Mouse (Mus musculus) kidney, postnatal 0 days (tissue): ENCODE measurements at regions not wholly inside any gene's neighbourhood (a gene's known extent, or its start where the extent isn't known, plus 50 kb on each side); places are given as distances from the start of the nearest gene placed in this dataset.

Source experiments
- ATAC-seq: fragments of 200-750 bp; cut with Nextera tagmentation; replicated peaks from 2 replicates; pipeline ENCODE4 v1.8.0; 2017; ENCODE audit warnings: low read depth, moderate number of reproducible peaks, moderate TSS enrichment, moderate library complexity; ENCODE audit not compliant: low FRiP score
- DNase-seq: peaks from one replicate; pipeline ENCODE4 v3.0.0-alpha.2; 2016; ENCODE audit warnings: low spot score
- H3K27ac ChIP-seq: fragments of 300-500 bp; sonication (generic); 2 replicates; pipeline ENCODE4 v1.5.1; 2014; ENCODE audit warnings: mild to moderate bottlenecking
- H3K27me3 ChIP-seq: fragments of 300-500 bp; sonication (generic); 2 replicates; pipeline ENCODE4 v1.6.1; 2014; ENCODE audit warnings: low read length, mixed read lengths; ENCODE audit not compliant: insufficient read depth
- H3K36me3 ChIP-seq: fragments of 300-500 bp; sonication (generic); 2 replicates; pipeline ENCODE4 v1.6.1; 2014; ENCODE audit warnings: low read length, mixed read lengths; ENCODE audit not compliant: insufficient read depth
- H3K4me1 ChIP-seq: fragments of 300-500 bp; sonication (generic); replicated peaks from 2 replicates; pipeline ENCODE4 v1.6.1; 2014; ENCODE audit warnings: antibody characterized with exemption, low read length, mixed read lengths; ENCODE audit not compliant: insufficient read depth
- H3K4me2 ChIP-seq: fragments of 300-500 bp; sonication (generic); 2 replicates; pipeline ENCODE4 v1.6.1; 2014; ENCODE audit warnings: mild to moderate bottlenecking, low read length, moderate library complexity, mixed read lengths
- H3K4me3 ChIP-seq: fragments of 300-500 bp; sonication (generic); replicated peaks from 2 replicates; pipeline ENCODE4 v1.5.1; 2014; ENCODE audit warnings: low read depth, low read length
- H3K9ac ChIP-seq: fragments of 300-500 bp; sonication (generic); 2 replicates; pipeline ENCODE4 v1.6.1; 2014; ENCODE audit warnings: low read depth, low read length
- H3K9me3 ChIP-seq: fragments of 300-500 bp; sonication (generic); replicated peaks from 2 replicates; pipeline ENCODE4 v1.6.1; 2016; ENCODE audit warnings: low read length, inconsistent platforms, mixed read lengths
- CTCF ChIP-seq: IDR thresholded peaks from 2 replicates; pipeline ENCODE4 v1.5.1; 2016; ENCODE audit warnings: antibody characterized with exemption, low read depth, mild to moderate bottlenecking, moderate library complexity
- WGBS: fragments of 180-500 bp; shearing (Covaris S2); extraction: QIAGEN DNeasy Blood & Tissue Kit; methylation state at CpG from one replicate; pipeline ENCODE4 v1.1.7; 2014; 5-methylcytosine and 5-hydroxymethylcytosine counted together

- Histone ChIP-seq H3K9ac (no peak overlapping the region), H3K4me3 (no peak overlapping the region), H3K36me3 (no peaks in the 10 kb centered on the region), H3K4me2 (no peak overlapping the region), H3K27ac (no peak overlapping the region), H3K9me3 (no peaks in the 10 kb centered on the region), H3K27me3 (no peaks in the 10 kb centered on the region), H3K4me1 (no peaks in the 10 kb centered on the region)
- ATAC-seq (no peak), DNase-seq (peak; percentile 36)
- TF ChIP-seq CTCF = no peak
Observed at GRCm38 (mm10) chr14:36525591-36526037, 430.9 kb downstream of the 4930474N05Rik start.

GRCm38 (mm10) chr14:36502076-36502994 is 407.6 kb downstream of the 4930474N05Rik start:
- DNase-seq = no peak
- H3K9me3 ChIP-seq = no peaks in the 10 kb centered on the region
- no peak overlapping the region for H3K4me2 ChIP-seq
- H3K4me3 ChIP-seq = no peak overlapping the region
- no peaks in the 10 kb centered on the region for H3K27me3 ChIP-seq
- H3K9ac ChIP-seq = no peak overlapping the region
- H3K36me3 ChIP-seq = no peaks in the 10 kb centered on the region
- TF ChIP-seq CTCF = no peak
- H3K27ac ChIP-seq = no peak overlapping the region
- WGBS = 62% methylated on average over 2 of the region's 2 CpGs
- ATAC-seq = no peak
- H3K4me1 ChIP-seq = no peaks in the 10 kb centered on the region

- DNase-seq = no peak
- Histone ChIP-seq H3K27ac (no peak overlapping the region), H3K4me2 (no peak overlapping the region), H3K9ac (no peak overlapping the region), H3K4me1 (no peaks in the 10 kb centered on the region), H3K27me3 (no peaks in the 10 kb centered on the region), H3K4me3 (no peak overlapping the region), H3K36me3 (no peaks in the 10 kb centered on the region), H3K9me3 (no peaks in the 10 kb centered on the region)
- no peak for ATAC-seq
- TF ChIP-seq CTCF = no peak
- WGBS = 84% methylated on average over 2 of the region's 2 CpGs
Observed at GRCm38 (mm10) chr14:36499323-36499722, 404.6 kb downstream of the 4930474N05Rik start.

GRCm38 (mm10) chr14:36485499-36485898 is 390.8 kb downstream of the 4930474N05Rik start:
- Histone ChIP-seq H3K27me3 (no peaks in the 10 kb centered on the region), H3K9me3 (no peaks in the 10 kb centered on the region), H3K4me2 (no peak overlapping the region), H3K36me3 (no peaks in the 10 kb centered on the region), H3K27ac (no peak overlapping the region), H3K9ac (no peak overlapping the region), H3K4me1 (no peaks in the 10 kb centered on the region), H3K4me3 (no peak overlapping the region)
- no peak for TF ChIP-seq CTCF
- ATAC-seq (no peak), DNase-seq (peak; percentile 5)

GRCm38 (mm10) chr14:36471617-36472016 is 376.9 kb downstream of the 4930474N05Rik start:
- no peak overlapping the region for H3K27ac ChIP-seq
- no peak for TF ChIP-seq CTCF
- WGBS = 61% methylated on average over 2 of the region's 2 CpGs
- H3K4me3 ChIP-seq = no peak overlapping the region
- no peak overlapping the region for H3K4me2 ChIP-seq
- H3K9ac ChIP-seq = no peak overlapping the region
- no peaks in the 10 kb centered on the region for H3K4me1 ChIP-seq
- H3K36me3 ChIP-seq = no peaks in the 10 kb centered on the region
- H3K27me3 ChIP-seq = no peaks in the 10 kb centered on the region
- H3K9me3 ChIP-seq = no peaks in the 10 kb centered on the region
- DNase-seq = no peak
- no peak for ATAC-seq

- H3K9me3 ChIP-seq = no peaks in the 10 kb centered on the region
- peak; percentile 39 for TF ChIP-seq CTCF
- peak; percentile 2 for DNase-seq
- H3K4me3 ChIP-seq = no peak overlapping the region
- no peaks in the 10 kb centered on the region for H3K36me3 ChIP-seq
- H3K27ac ChIP-seq = no peak overlapping the region
- no peaks in the 10 kb centered on the region for H3K4me1 ChIP-seq
- no peaks in the 10 kb centered on the region for H3K27me3 ChIP-seq
- WGBS = 71% methylated on average over 1 of the region's 1 CpGs
- ATAC-seq = no peak
- H3K9ac ChIP-seq = no peak overlapping the region
- H3K4me2 ChIP-seq = no peak overlapping the region
Observed at GRCm38 (mm10) chr14:36470362-36470761, 375.6 kb downstream of the 4930474N05Rik start.
